Mouse (Mus musculus) heart, embryonic 16.5 days (tissue): ENCODE measurements around the gene Gm20388. TPM values are rescaled to one million over a fixed set of nuclear protein-coding genes. Genes with fewer than 3 reads are reported as not detected.

ENCODE experiments used
- ATAC-seq: fragments of 200-750 bp; cut with Nextera tagmentation; replicated peaks from 2 replicates; pipeline ENCODE4 v1.8.0; 2017; ENCODE audit warnings: moderate number of reproducible peaks; ENCODE audit not compliant: insufficient read depth, low FRiP score; ENCODE audit errors: extremely low read depth
- H3K27ac ChIP-seq: fragments of 300-500 bp; sonication (generic); 2 replicates; pipeline ENCODE4 v1.5.1; 2014; ENCODE audit warnings: mild to moderate bottlenecking, low read length, control low read depth, moderate library complexity
- H3K27me3 ChIP-seq: fragments of 300-500 bp; sonication (generic); 2 replicates; pipeline ENCODE4 v1.6.1; 2014; ENCODE audit warnings: low read length, mixed read lengths; ENCODE audit not compliant: control insufficient read depth, insufficient read depth
- H3K36me3 ChIP-seq: fragments of 300-500 bp; sonication (generic); 2 replicates; pipeline ENCODE4 v1.6.1; 2014; ENCODE audit not compliant: control insufficient read depth, insufficient read depth
- H3K4me1 ChIP-seq: fragments of 300-500 bp; sonication (generic); 2 replicates; pipeline ENCODE4 v1.6.1; 2014; ENCODE audit warnings: low read length, mixed read lengths; ENCODE audit not compliant: control insufficient read depth, insufficient read depth
- H3K4me2 ChIP-seq: fragments of 300-500 bp; sonication (generic); 2 replicates; pipeline ENCODE4 v1.6.1; 2014; ENCODE audit warnings: low read depth, mild to moderate bottlenecking, control low read depth, low read length
- H3K4me3 ChIP-seq: fragments of 300-500 bp; sonication (generic); 2 replicates; pipeline ENCODE4 v1.5.1; 2014; ENCODE audit warnings: mild to moderate bottlenecking, control low read depth, low read length
- H3K9ac ChIP-seq: fragments of 300-500 bp; sonication (generic); 2 replicates; pipeline ENCODE4 v1.6.1; 2014; ENCODE audit warnings: low read length, control low read depth
- H3K9me3 ChIP-seq: fragments of 300-500 bp; sonication (generic); replicated peaks from 2 replicates; pipeline ENCODE4 v1.6.1; 2016; ENCODE audit warnings: low read length; ENCODE audit not compliant: control insufficient read depth
- WGBS: fragments of 180-500 bp; shearing (Covaris S2); extraction: QIAGEN DNeasy Blood & Tissue Kit; methylation state at CpG from one replicate; pipeline ENCODE4 v1.1.7; 2014; 5-methylcytosine and 5-hydroxymethylcytosine counted together
- polyA plus RNA-seq: library from polyadenylated mRNA; unstranded; fragments of >200 nt; fragmentation: Nextera tagmentation; extraction: Ambion mirVana; gene quantifications from 2 replicates; pipeline ENCODE4 v1.2.1, GENCODE M21; 2015

Gene Gm20388
- polyA plus RNA-seq, 1 experiment from 2014 or later, result 4.5 TPM

- Histone ChIP-seq H3K36me3 (peaks cover 5% of the 10 kb centered on the region; the same call in 1 of the 2 replicates), H3K4me3 (no peak overlapping the region), H3K27ac (no peak overlapping the region), H3K27me3 (peaks cover 23% of the 10 kb centered on the region), H3K4me2 (no peak overlapping the region), H3K9me3 (no peaks in the 10 kb centered on the region), H3K9ac (no peak overlapping the region), H3K4me1 (peaks cover 22% of the 10 kb centered on the region)
- no peak for ATAC-seq
- WGBS, result 84% methylated on average over 13 of the region's 13 CpGs
These were observed 3497.0 kb downstream of the Gm20388 start for GRCm38 (mm10) chr8:123407612-123408011.

GRCm38 (mm10) chr8:123408586-123409544, 3498.2 kb downstream of the Gm20388 start:
- H3K4me1 ChIP-seq, result peaks cover 22% of the 10 kb centered on the region
- H3K9ac ChIP-seq, result no peak overlapping the region
- H3K4me3 ChIP-seq, result no peak overlapping the region
- WGBS, result 57% methylated on average over 9 of the region's 9 CpGs
- no peak for ATAC-seq
- no peaks in the 10 kb centered on the region for H3K9me3 ChIP-seq
- no peak overlapping the region for H3K27ac ChIP-seq
- no peak overlapping the region for H3K4me2 ChIP-seq
- peaks cover 32% of the 10 kb centered on the region for H3K27me3 ChIP-seq
- no peaks in the 10 kb centered on the region for H3K36me3 ChIP-seq

- Histone ChIP-seq H3K27me3 (peaks cover 35% of the 10 kb centered on the region), H3K27ac (no peak overlapping the region), H3K9ac (no peak overlapping the region), H3K4me2 (no peak overlapping the region; the same call in 1 of the 2 replicates), H3K4me3 (no peak overlapping the region), H3K36me3 (no peaks in the 10 kb centered on the region), H3K9me3 (no peaks in the 10 kb centered on the region), H3K4me1 (peaks cover 22% of the 10 kb centered on the region)
- WGBS, result 57% methylated on average over 8 of the region's 8 CpGs
- ATAC-seq, result no peak; the same call in 1 of the 2 replicates
These were observed 3499.5 kb downstream of the Gm20388 start for GRCm38 (mm10) chr8:123410049-123410587.

- no peak for ATAC-seq
- Histone ChIP-seq H3K9me3 (no peaks in the 10 kb centered on the region), H3K27me3 (peaks cover 35% of the 10 kb centered on the region), H3K4me2 (peak overlapping the region; percentile 52), H3K9ac (no peak overlapping the region), H3K36me3 (no peaks in the 10 kb centered on the region), H3K27ac (no peak overlapping the region), H3K4me3 (peak overlapping the region; percentile 33), H3K4me1 (peaks cover 22% of the 10 kb centered on the region)
- 14% methylated on average over 11 of the region's 11 CpGs for WGBS
These were observed 3500.1 kb downstream of the Gm20388 start for GRCm38 (mm10) chr8:123410788-123411187.

- under 1% methylated on average over 29 of the region's 29 CpGs for WGBS
- Histone ChIP-seq H3K27ac (no peak within 1 kb of the TSS), H3K27me3 (peaks cover 35% of the 10 kb centered on the region), H3K4me1 (peaks cover 22% of the 10 kb centered on the region), H3K4me2 (peak within 1 kb of the TSS; percentile 52), H3K9ac (no peak within 1 kb of the TSS), H3K9me3 (no peaks in the 10 kb centered on the region), H3K4me3 (peak within 1 kb of the TSS; percentile 33), H3K36me3 (no peaks in the 10 kb centered on the region)
- peak; percentile 15; the same call in 1 of the 2 replicates for ATAC-seq
These were observed 3500.6 kb downstream of the Gm20388 start, which contains the start of gene Tubb3 for GRCm38 (mm10) chr8:123411246-123411645. Gene Tubb3, plus strand, starts transcription at chr8:123411424.

GRCm38 (mm10) chr8:123411781-123412327, 3501.2 kb downstream of the Gm20388 start:
- H3K4me2 ChIP-seq, result peak overlapping the region; percentile 52
- WGBS, result 11% methylated on average over 16 of the region's 16 CpGs
- peaks cover 22% of the 10 kb centered on the region for H3K4me1 ChIP-seq
- no peaks in the 10 kb centered on the region for H3K9me3 ChIP-seq
- H3K9ac ChIP-seq, result no peak overlapping the region
- H3K27ac ChIP-seq, result no peak overlapping the region
- H3K27me3 ChIP-seq, result peaks cover 35% of the 10 kb centered on the region
- peak overlapping the region; percentile 33 for H3K4me3 ChIP-seq
- no peak for ATAC-seq
- H3K36me3 ChIP-seq, result no peaks in the 10 kb centered on the region

GRCm38 (mm10) chr8:123412560-123413170, 3502.0 kb downstream of the Gm20388 start:
- Histone ChIP-seq H3K4me2 (no peak overlapping the region), H3K27me3 (peaks cover 35% of the 10 kb centered on the region), H3K9me3 (no peaks in the 10 kb centered on the region), H3K9ac (no peak overlapping the region), H3K27ac (no peak overlapping the region), H3K4me1 (peaks cover 22% of the 10 kb centered on the region), H3K4me3 (no peak overlapping the region), H3K36me3 (no peaks in the 10 kb centered on the region)
- ATAC-seq, result no peak
- WGBS, result 5% methylated on average over 12 of the region's 12 CpGs

- H3K27me3 ChIP-seq, result peaks cover 35% of the 10 kb centered on the region
- H3K4me1 ChIP-seq, result peaks cover 17% of the 10 kb centered on the region
- no peak overlapping the region for H3K4me3 ChIP-seq
- H3K4me2 ChIP-seq, result no peak overlapping the region
- H3K36me3 ChIP-seq, result no peaks in the 10 kb centered on the region
- H3K9me3 ChIP-seq, result no peaks in the 10 kb centered on the region
- H3K27ac ChIP-seq, result no peak overlapping the region
- 8% methylated on average over 9 of the region's 9 CpGs for WGBS
- no peak for ATAC-seq
- no peak overlapping the region for H3K9ac ChIP-seq
These were observed 3503.6 kb downstream of the Gm20388 start for GRCm38 (mm10) chr8:123414255-123414654.
